21 mouse cellular contexts compared by ENCODE assay signal in the genomic region with DNA sequence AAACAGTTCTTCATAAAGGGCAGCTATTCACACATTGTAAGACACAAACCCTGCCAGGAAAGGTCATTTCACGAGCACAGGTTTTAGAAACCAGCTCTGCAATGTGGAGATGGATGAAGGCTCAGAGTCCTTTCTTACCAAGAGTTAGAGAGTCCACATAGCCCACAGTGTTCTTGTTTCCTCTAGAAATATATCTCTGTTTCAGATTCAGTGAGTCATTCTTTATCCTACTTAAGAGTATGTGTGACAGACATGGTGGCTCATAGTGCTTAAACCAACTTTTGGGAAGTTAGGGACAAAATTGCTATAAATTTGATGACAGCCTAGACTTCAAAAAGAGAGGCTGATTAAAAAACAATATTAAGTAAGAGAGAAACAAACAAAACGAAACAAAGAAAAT.
"Had no signal": no experiment of that assay in that cellular context is flagged by ENCODE, and none has a peak within 500 bp of the region (broad histone marks: within the 10 kb centered on the region; RNA-seq: fewer than 3 reads in every experiment).

No protein-coding gene starts in this region.

- ATAC-seq: forebrain, embryonic 13.5 days; forebrain, embryonic 14.5 days; forebrain, embryonic 15.5 days; forebrain, embryonic 16.5 days; forebrain, postnatal 0 days had no signal

- DNase-seq: cerebellum, adult 8-10 months; cerebellum, adult 9-10 months; cerebellum, adult 9-11 months; cerebellum, postnatal 10 days; cerebellum, postnatal 14 days; cerebellum, postnatal 25 days; cerebellum, postnatal 36 days; embryo, embryonic 11 days; forebrain, postnatal 0 days; gastrocnemius, adult 2 months; gastrocnemius, postnatal 10 days; gastrocnemius, postnatal 14 days; gastrocnemius, postnatal 25 days; gastrocnemius, postnatal 36 days; heart, adult 11 months; heart, adult 18-20 months; heart, adult 2 months had no signal
